Mouse (Mus musculus): Measurements from ENCODE around the gene Tmem8. TPM values are rescaled to one million over a fixed set of nuclear protein-coding genes. Genes with fewer than 3 reads are reported as not detected.
"Not testable (repeated sequence)": the region's sequence is repeated elsewhere in the genome, so short reads cannot be mapped to it uniquely, and the experiment has no call there.

Gene Tmem8
- polyA plus RNA-seq, 1 experiment from 2014 or later: 4.3 TPM

DNA sequence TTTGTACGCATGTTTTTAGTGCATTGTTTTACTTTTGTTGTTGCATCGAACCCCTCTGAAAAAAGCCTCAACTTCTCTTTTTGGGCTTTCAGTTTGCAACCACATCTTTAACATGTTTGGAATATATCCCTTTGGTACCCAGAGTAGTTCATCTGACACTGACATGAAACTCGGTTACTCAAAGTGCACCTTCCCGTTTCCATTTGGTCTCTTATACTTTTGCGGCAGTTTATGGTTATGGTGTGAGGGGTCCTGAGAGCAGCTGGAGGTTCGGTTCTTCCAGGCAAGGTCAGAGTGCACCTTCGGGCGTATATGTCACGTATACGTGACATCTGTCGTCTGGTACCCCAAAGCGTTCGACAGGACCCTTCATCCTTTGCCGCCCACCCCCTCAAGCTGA lies 348 bp upstream of the Tmem8 start:
- no peaks in the 10 kb centered on the region for H3K36me3 ChIP-seq
- H3K9ac ChIP-seq (replicated peaks): peak overlapping the region; percentile 69
- 21% methylated on average over 14 of the region's 14 CpGs for WGBS
- 0 out of 2 replicates have a peak overlapping the region, but pooled peaks have one; percentile 61 for H3K27ac ChIP-seq (replicated peaks)
- no peak for ATAC-seq (ENCODE audit: low FRiP score)
- H3K4me2 ChIP-seq: peak overlapping the region; percentile 97
- H3K4me1 ChIP-seq: peaks cover 8% of the 10 kb centered on the region
- peak overlapping the region; percentile 67 for H3K4me3 ChIP-seq (replicated peaks)
- H3K27me3 ChIP-seq (replicated peaks): peaks cover 43% of the 10 kb centered on the region
- no peaks in the 10 kb centered on the region for H3K9me3 ChIP-seq (replicated peaks)

DNA sequence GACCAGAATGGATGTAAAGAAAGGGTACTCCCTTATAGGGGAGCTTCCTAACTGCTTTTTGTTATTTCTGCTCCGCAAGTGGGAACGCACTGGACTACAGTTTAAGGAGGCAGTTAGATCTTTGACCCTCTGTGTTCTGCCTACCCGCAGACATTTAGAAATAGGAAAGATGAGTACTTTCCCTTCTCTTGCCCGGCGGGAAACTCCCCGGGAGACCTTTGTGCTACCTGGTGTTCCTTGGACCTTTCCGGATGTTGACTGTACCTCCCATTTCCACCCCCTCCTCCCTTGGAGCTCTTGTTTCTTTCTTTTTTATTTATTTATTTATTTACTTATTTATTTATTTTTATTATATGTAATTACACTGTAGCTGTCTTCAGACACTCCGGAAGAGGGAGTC lies 962 bp downstream of the Tmem8 start:
- no peaks in the 10 kb centered on the region for H3K9me3 ChIP-seq (replicated peaks)
- H3K27ac ChIP-seq (replicated peaks): no peak overlapping the region
- peaks cover 43% of the 10 kb centered on the region for H3K27me3 ChIP-seq (replicated peaks)
- H3K36me3 ChIP-seq: no peaks in the 10 kb centered on the region
- H3K4me2 ChIP-seq: peak overlapping the region; percentile 97
- peak overlapping the region; percentile 67 for H3K4me3 ChIP-seq (replicated peaks)
- peaks cover 8% of the 10 kb centered on the region for H3K4me1 ChIP-seq
- ATAC-seq (ENCODE audit: low FRiP score): no peak
- WGBS: 11% methylated on average over 8 of the region's 8 CpGs
- H3K9ac ChIP-seq (replicated peaks): peak overlapping the region; percentile 69

DNA sequence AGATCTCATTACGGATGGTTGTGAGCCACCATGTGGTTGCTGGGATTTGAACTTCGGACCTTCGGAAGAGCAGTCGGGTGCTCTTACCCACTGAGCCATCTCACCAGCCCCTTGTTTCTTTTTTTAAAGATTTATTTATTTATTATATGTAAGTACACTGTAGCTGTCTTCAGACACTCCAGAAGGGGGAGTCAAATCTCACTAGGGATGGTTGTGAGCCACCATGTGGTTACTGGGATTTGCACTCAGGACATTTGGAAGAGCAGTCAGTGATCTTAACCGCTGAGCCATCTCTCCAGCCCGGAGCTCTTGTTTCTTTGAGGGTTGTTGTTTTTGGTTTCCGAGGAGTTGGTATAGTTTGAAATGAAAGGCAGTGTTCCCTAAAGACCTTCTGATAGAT lies 1.4 kb downstream of the Tmem8 start:
- WGBS: 70% methylated on average over 7 of the region's 7 CpGs
- H3K4me3 ChIP-seq (replicated peaks); H3K27ac ChIP-seq (replicated peaks); ATAC-seq (ENCODE audit: low FRiP score); H3K36me3 ChIP-seq; H3K4me1 ChIP-seq; H3K9me3 ChIP-seq (replicated peaks); H3K9ac ChIP-seq (replicated peaks): not testable (repeated sequence)
- H3K4me2 ChIP-seq: peak overlapping the region; percentile 97; the same call in 1 of the 2 replicates
- peaks cover 43% of the 10 kb centered on the region for H3K27me3 ChIP-seq (replicated peaks)

DNA sequence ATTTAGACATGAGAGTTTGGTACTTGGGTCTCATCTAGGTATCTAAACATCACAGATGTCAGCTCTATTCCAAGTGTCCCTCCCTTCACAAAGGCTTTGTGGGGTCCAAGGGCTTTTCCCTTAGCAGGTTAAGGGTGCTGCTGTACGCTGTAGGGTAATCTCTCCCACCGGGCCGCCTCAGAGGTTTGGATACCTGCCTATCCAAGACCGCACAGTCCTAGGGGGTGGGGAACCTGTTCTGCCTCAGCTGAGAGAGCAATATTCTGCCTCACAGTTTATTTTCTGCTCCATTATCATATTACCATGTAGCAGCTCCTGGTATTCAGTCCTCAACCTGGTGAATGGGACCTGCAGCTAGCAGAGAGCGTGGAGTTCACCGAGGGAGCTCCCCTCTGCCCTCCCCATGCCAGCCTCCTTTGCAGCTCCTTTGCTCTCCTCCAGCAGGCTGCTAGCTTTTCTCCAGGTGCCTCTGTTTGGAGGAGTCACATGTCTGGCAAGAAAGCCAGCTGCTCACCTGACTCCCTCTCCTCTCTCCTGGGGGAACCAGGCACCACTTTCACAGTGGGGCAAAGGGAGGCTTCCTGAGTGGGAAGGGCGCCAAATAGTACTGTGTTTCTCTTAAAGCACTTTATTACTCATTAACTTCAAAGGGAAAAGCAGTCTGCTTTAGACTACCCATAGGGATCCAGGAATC lies 2.3 kb downstream of the Tmem8 start:
- no peak overlapping the region for H3K9ac ChIP-seq (replicated peaks)
- H3K4me1 ChIP-seq: peaks cover 12% of the 10 kb centered on the region
- no peak overlapping the region for H3K4me3 ChIP-seq (replicated peaks)
- no peaks in the 10 kb centered on the region for H3K36me3 ChIP-seq
- H3K27me3 ChIP-seq (replicated peaks): peaks cover 43% of the 10 kb centered on the region
- WGBS: 89% methylated on average over 7 of the region's 7 CpGs
- no peaks in the 10 kb centered on the region for H3K9me3 ChIP-seq (replicated peaks)
- ATAC-seq (ENCODE audit: low FRiP score): no peak
- H3K4me2 ChIP-seq: no peak overlapping the region
- no peak overlapping the region for H3K27ac ChIP-seq (replicated peaks)

DNA sequence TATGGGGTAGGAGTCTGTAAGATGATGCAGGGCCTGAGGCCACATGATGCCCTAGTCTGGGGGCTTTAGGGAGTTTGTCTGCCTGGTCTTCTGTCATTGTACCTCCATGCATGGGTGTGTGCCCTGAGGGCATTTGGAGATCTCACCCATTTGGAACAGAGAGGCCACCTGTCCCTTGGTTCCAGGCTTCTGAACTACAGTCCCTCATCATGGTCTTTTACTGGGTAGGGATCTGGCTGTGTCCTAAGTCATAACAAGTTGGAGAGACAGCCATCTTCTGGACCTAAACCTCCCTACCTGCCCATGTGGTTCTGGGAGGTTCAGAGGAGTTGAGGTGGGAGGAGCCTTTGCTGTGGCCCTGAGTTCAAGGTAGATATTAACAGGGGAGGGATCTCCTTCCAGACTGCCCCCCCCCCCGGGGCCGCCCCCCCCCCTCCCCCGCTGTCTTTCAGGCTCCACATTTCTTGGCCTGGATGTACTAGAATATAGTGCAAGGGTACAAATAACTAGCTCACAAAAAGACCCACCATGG lies 2.9 kb downstream of the Tmem8 start:
- H3K9ac ChIP-seq (replicated peaks): no peak overlapping the region
- no peak for ATAC-seq (ENCODE audit: low FRiP score)
- peaks cover 12% of the 10 kb centered on the region for H3K4me1 ChIP-seq
- no peaks in the 10 kb centered on the region for H3K9me3 ChIP-seq (replicated peaks)
- WGBS: 73% methylated on average over 2 of the region's 3 CpGs
- no peak overlapping the region for H3K4me2 ChIP-seq
- H3K27me3 ChIP-seq (replicated peaks): peaks cover 43% of the 10 kb centered on the region
- H3K27ac ChIP-seq (replicated peaks): no peak overlapping the region
- H3K4me3 ChIP-seq (replicated peaks): no peak overlapping the region
- no peaks in the 10 kb centered on the region for H3K36me3 ChIP-seq

DNA sequence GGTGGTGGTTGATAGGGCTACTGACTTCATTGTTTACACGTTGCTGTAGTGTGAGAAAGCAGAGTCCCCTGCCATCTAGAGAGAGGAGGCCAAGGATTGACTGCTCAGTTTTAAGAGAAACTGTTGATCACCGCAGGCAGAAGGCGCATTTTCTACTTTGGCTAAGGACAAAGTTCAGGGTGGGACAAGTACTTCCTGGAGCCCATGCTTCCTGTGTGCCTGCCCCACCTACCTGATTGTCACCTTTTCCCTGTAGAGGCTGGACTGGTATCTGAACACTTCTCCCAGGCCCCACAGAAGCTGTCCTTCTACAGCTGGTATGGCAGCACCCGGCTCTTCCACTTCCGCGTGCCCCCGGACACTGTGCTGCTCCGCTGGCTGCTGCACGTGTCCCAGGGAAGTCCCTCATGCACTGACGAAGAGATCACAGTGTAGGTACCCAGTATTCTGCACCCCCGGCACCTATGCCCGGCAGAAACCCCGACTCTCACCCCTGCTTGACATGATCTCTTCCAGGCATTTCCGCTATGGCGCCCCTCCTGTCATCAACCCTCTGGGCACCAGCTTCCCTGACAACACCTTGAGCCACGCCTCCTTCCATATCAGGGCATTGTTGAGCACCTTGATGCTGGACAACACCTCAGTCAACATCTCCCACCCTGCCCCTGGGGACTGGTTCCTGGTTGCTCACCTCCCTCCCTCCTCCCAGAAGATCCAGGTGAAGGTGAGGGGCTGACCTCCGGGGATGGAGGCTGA lies 3.6 kb downstream of the Tmem8 start:
- Histone ChIP-seq H3K27me3 (replicated peaks) (peaks cover 39% of the 10 kb centered on the region), H3K4me1 (peaks cover 12% of the 10 kb centered on the region), H3K9me3 (replicated peaks) (no peaks in the 10 kb centered on the region), H3K9ac (replicated peaks) (no peak overlapping the region), H3K27ac (replicated peaks) (no peak overlapping the region), H3K4me2 (no peak overlapping the region), H3K36me3 (no peaks in the 10 kb centered on the region), H3K4me3 (replicated peaks) (no peak overlapping the region)
- WGBS: 89% methylated on average over 17 of the region's 17 CpGs
- no peak for ATAC-seq (ENCODE audit: low FRiP score)

DNA sequence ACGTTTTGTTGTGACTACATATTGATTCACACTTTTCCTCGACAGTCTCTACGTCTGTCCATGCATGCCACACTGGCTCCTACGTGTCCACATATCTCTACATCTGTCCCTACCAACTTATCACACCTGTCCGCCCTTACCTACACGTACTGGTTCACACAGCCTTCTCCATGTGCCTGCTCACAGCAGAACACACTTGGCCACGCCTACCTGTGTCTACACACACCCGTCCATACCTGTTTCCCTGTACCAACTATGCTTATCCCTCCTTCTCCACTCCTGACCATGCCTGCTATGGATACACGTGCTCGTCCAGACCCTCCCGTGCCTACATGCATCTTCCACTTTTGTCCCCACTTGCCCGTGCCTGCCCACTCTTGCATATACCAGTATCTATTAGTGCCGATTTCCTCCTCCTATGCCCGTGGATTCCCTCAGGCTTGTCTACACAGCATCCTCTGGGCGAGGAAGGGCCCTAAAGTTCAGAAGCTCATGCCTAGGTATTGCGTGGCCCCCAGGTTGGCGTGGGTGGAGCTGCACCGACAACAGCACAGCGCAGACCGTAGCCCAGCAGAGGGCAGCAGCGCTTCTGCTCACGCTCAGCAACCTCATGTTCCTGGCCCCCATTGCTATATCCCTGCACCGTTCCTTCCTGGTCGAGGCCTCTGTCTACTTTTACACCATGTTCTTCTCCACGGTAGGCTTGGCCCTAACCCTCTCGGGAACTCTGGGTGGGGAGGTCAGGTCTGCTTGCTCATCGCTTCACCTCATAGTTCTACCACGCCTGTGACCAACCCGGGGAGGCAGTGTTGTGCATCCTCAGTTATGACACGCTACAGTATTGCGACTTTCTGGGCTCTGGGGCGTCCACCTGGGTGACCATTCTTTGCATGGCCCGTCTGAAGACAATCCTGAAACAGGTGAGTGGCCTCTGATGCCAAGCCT lies 6.9 kb downstream of the Tmem8 start:
- Histone ChIP-seq H3K4me3 (replicated peaks) (no peak overlapping the region), H3K36me3 (no peaks in the 10 kb centered on the region), H3K9ac (replicated peaks) (no peak overlapping the region), H3K4me1 (peaks cover 25% of the 10 kb centered on the region), H3K27ac (replicated peaks) (no peak overlapping the region), H3K27me3 (replicated peaks) (peaks cover 23% of the 10 kb centered on the region), H3K9me3 (replicated peaks) (no peaks in the 10 kb centered on the region), H3K4me2 (0 out of 2 replicates have a peak overlapping the region, but pooled peaks have one; percentile 3)
- WGBS: 53% methylated on average over 33 of the region's 33 CpGs
- ATAC-seq (ENCODE audit: low FRiP score): no peak

DNA sequence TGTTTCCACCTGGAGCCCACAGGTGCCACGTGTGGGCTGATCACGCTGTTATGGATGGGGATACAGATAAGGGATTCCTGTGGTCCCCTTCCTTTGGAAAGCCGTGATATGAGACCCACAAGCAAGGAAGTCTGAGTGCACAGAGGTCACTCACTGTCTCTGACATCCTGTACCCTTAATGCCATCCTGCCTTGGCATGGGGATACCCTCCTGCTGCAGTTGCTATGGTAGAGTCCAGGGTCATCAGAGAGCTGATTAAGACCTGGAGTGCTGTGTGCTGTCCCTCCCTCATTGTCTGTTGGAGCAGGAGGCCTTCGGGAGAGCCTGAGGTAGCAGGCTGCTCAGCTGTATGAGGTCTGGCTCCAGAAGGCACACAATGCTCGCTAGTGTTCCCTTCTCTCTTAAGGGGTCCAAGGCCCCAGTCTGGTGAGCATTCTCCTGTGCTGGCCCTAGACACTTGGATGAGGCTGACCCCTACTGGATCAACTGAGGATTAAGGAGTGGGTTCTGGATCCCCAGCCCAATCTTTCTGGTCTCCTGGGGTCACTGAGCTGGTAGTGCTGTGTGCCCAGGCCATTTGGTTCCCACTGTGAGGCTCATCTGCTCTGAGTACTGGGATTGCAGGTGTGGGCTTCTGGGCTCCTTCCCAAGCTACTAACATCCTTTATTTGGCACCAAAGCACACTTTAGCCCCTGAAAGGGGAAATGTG lies 9.5 kb downstream of the Tmem8 start:
- no peak overlapping the region for H3K4me3 ChIP-seq (replicated peaks)
- H3K4me2 ChIP-seq: no peak overlapping the region
- no peaks in the 10 kb centered on the region; the same call in none of the 2 replicates for H3K27me3 ChIP-seq (replicated peaks)
- 62% methylated on average over 5 of the region's 5 CpGs for WGBS
- H3K27ac ChIP-seq (replicated peaks): no peak overlapping the region
- no peaks in the 10 kb centered on the region for H3K9me3 ChIP-seq (replicated peaks)
- peaks cover 29% of the 10 kb centered on the region for H3K4me1 ChIP-seq
- no peak overlapping the region for H3K9ac ChIP-seq (replicated peaks)
- H3K36me3 ChIP-seq: peaks cover 22% of the 10 kb centered on the region
- ATAC-seq (ENCODE audit: low FRiP score): peak; percentile 11; the same call in 1 of the 2 replicates

DNA sequence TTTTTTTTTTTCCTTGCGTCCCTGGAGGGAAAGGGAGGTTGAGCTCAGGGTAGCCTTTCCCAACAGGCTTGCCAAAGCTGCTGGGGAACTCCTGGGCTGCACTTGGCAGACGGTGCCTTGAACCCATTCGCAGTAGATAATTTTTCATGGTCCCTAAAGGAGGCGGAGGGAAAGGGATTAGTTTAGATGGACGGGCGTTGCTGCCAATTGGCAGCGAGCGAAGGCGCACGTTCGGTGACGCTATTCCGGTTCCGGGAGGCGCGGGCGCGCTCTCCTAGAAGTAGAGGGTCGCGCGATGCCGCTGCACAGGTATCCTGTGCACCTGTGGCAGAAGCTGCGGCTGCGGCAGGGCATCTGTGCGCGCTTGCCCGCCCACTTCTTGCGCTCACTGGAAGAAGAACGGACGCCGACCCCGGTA lies 10.2 kb downstream of the Tmem8 start, which contains the start of gene Mrpl28:
Mrpl28 (plus strand) TSS at position 234 of the 418 bp plus-strand sequence.
- WGBS: under 1% methylated on average over 32 of the region's 32 CpGs
- H3K27me3 ChIP-seq (replicated peaks): no peaks in the 10 kb centered on the region; the same call in 1 of the 2 replicates

DNA sequence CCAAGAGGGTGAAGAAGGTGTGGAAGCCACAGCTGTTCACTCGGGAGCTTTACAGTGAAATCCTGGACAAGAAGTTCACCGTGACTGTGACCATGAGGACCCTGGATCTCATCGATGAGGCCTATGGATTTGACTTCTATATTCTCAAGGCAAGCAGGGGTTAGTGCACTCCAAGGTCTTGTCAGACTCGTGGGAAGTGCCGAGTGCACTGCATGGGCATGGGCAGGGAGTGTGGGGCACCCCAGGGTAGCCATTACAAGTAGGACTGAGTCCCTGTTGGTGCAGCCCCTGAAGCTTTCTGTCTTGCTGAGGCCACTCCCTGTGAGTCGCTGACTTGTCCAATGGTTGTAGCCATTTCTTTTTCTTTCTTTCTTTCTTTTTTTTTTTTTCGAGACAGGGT lies 11.5 kb downstream of the Tmem8 start:
- H3K9ac ChIP-seq (replicated peaks): peak overlapping the region; percentile 79; the same call in 1 of the 2 replicates

More for the DNA sequence above, 10.2 kb downstream of the Tmem8 start, which contains the start of gene Mrpl28:
- Histone ChIP-seq H3K4me1 (peaks cover 29% of the 10 kb centered on the region), H3K27ac (replicated peaks) (peak within 1 kb of the TSS; percentile 66), H3K36me3 (peaks cover 29% of the 10 kb centered on the region), H3K9ac (replicated peaks) (peak within 1 kb of the TSS; percentile 79), H3K4me2 (peak within 1 kb of the TSS; percentile 84), H3K4me3 (replicated peaks) (peak within 1 kb of the TSS; percentile 97), H3K9me3 (replicated peaks) (no peaks in the 10 kb centered on the region)
- peak; percentile 92 for ATAC-seq (ENCODE audit: low FRiP score)

More for the DNA sequence above, 11.5 kb downstream of the Tmem8 start:
- Histone ChIP-seq H3K4me2 (peak overlapping the region; percentile 84), H3K36me3 (peaks cover 41% of the 10 kb centered on the region), H3K9me3 (replicated peaks) (no peaks in the 10 kb centered on the region), H3K4me1 (peaks cover 29% of the 10 kb centered on the region), H3K4me3 (replicated peaks) (peak overlapping the region; percentile 97), H3K27me3 (replicated peaks) (no peaks in the 10 kb centered on the region), H3K27ac (replicated peaks) (no peak overlapping the region)
- ATAC-seq (ENCODE audit: low FRiP score): no peak
- 90% methylated on average over 7 of the region's 7 CpGs for WGBS

All from neural tube, embryonic 15.5 days (tissue).